Mouse (Mus musculus) forebrain, embryonic 10.5 days (tissue): ENCODE data around the gene Rnf150. TPM values are rescaled to one million over a fixed set of nuclear protein-coding genes. Genes with fewer than 3 reads are reported as not detected.

Source experiments
- DNase-seq: peaks from one replicate; pipeline ENCODE4 v3.0.0-alpha.2; 2017; ENCODE audit warnings: low spot score; ENCODE audit errors: extremely low spot score
- H3K27ac ChIP-seq: fragments of 300-500 bp; sonication (generic); 2 replicates; pipeline ENCODE4 v1.5.1; 2016; ENCODE audit warnings: mild to moderate bottlenecking
- H3K27me3 ChIP-seq: fragments of 300-500 bp; sonication (generic); 2 replicates; pipeline ENCODE4 v1.6.1; 2016; ENCODE audit warnings: mild to moderate bottlenecking; ENCODE audit not compliant: poor library complexity, severe bottlenecking
- H3K36me3 ChIP-seq: fragments of 300-500 bp; sonication (generic); replicated peaks from 2 replicates; pipeline ENCODE4 v1.6.1; 2016; ENCODE audit warnings: mild to moderate bottlenecking, moderate library complexity
- H3K4me1 ChIP-seq: fragments of 300-500 bp; sonication (generic); 2 replicates; pipeline ENCODE4 v1.6.1; 2016
- H3K4me3 ChIP-seq: fragments of 300-500 bp; sonication (generic); 2 replicates; pipeline ENCODE4 v1.5.1; 2016; ENCODE audit warnings: mild to moderate bottlenecking, moderate library complexity
- H3K9me3 ChIP-seq: fragments of 300-500 bp; sonication (generic); 2 replicates; pipeline ENCODE4 v1.6.1; 2016; ENCODE audit warnings: mild to moderate bottlenecking, moderate library complexity
- WGBS: fragments of 180-500 bp; shearing (Covaris S2); methylation state at CpG from one replicate; pipeline ENCODE4 v1.1.7; 2016; 5-methylcytosine and 5-hydroxymethylcytosine counted together
- polyA plus RNA-seq: library from polyadenylated mRNA; unstranded; fragments of >200 nt; fragmentation: Nextera tagmentation; extraction: Ambion mirVana; gene quantifications from 2 replicates; pipeline ENCODE4 v1.2.1, GENCODE M21; 2016

Rnf150 gene
- polyA plus RNA-seq, 1 experiment from 2014 or later = 1.3 TPM

DNA sequence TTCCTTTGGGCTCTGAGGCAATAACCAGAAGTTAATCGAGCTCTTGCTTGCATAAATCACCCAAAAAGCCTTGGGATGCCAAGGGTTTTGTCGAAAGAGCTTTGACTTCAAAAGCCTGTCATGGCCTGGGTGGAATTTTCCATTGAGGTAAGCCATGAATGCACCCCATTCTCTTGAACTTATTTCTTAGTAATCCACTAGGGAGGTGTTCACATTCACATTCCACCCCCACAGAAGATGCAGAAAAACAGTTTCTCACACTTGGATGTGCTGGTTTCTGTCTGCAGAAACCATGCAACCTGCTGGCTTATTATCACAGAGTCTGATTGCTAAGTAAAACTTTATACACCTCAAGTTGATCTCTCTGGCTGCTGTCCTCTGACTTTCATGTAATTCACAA, 148.1 kb downstream of the Rnf150 start:
- Histone ChIP-seq H3K4me1 (peaks cover 9% of the 10 kb centered on the region), H3K4me3 (no peak overlapping the region), H3K27ac (no peak overlapping the region), H3K27me3 (no peaks in the 10 kb centered on the region), H3K36me3 (peaks cover 4% of the 10 kb centered on the region), H3K9me3 (no peaks in the 10 kb centered on the region)
- 68% methylated on average over 2 of the region's 2 CpGs for WGBS
- DNase-seq = no peak

DNA sequence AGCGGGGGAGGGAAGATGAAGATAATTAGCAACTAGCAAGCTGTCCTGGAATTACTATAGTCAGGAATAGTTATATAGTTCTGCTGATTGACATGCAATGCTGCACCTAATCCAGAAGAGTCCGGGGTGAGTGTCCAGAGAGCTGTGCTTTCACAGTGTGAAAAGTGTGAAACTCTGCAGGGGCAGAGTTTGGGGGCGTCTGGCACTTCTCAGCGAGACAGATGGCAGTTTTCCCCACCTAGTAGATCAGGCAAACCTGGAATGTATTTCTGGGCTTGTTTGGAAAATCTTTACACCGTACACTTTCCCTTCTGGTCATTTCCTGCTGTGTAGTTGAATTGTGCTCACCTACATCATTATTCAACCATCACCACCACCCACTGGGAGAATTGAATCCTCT, 148.6 kb downstream of the Rnf150 start:
- H3K4me1 ChIP-seq = peaks cover 9% of the 10 kb centered on the region
- no peak overlapping the region for H3K27ac ChIP-seq
- no peak for DNase-seq
- WGBS = 53% methylated on average over 5 of the region's 5 CpGs
- peaks cover under 1% of the 10 kb centered on the region; the same call in 1 of the 2 replicates for H3K36me3 ChIP-seq
- H3K9me3 ChIP-seq = no peaks in the 10 kb centered on the region
- no peak overlapping the region for H3K4me3 ChIP-seq
- no peaks in the 10 kb centered on the region for H3K27me3 ChIP-seq

DNA sequence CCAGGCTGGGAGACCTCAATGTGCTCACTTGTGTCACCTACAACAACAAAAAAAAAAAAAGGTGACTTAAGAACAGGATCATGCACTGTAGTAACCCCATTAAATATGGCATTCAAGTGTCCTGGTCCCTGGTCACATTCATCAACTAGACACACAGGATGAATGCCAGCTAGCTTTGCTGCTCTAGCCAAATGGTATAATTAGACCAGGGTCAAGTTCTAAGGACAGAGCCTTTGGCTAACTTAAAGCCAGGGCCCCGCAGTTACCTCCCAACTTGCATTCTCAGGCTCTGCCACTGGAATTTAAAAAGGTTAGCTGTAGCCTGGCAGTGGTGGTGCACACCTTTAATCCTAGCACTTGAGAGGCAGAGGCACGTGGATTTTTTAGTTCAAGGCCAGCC, 165.1 kb downstream of the Rnf150 start:
- H3K36me3 ChIP-seq = no peaks in the 10 kb centered on the region
- H3K4me3 ChIP-seq = no peak overlapping the region
- WGBS = 74% methylated on average over 2 of the region's 2 CpGs
- H3K9me3 ChIP-seq = no peaks in the 10 kb centered on the region
- H3K27ac ChIP-seq = no peak overlapping the region
- no peaks in the 10 kb centered on the region for H3K4me1 ChIP-seq
- H3K27me3 ChIP-seq = no peaks in the 10 kb centered on the region
- no peak for DNase-seq

DNA sequence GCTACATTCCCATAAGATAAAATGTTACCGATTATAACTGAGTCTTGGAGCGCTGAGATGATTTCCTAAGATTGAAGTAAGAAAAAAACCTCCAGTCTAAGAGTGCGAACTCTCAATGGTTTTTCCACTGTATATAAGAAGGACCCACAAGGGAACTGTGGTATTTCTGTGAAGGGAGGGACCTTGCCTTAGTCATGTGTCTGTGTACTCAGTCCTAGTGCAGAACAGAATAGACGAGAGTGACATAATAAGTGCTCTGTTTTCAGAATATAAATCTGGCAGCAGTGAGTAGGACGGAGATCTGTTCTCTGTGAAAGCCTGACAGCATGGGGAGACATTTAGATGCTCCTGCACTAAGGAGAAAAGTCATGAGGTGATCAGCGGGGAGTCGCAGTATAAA, 169.6 kb downstream of the Rnf150 start:
- DNase-seq = no peak
- H3K4me3 ChIP-seq = no peak overlapping the region
- no peaks in the 10 kb centered on the region for H3K9me3 ChIP-seq
- H3K27ac ChIP-seq = no peak overlapping the region
- H3K36me3 ChIP-seq = peaks cover 14% of the 10 kb centered on the region
- peaks cover 6% of the 10 kb centered on the region; the same call in 1 of the 2 replicates for H3K4me1 ChIP-seq
- no peaks in the 10 kb centered on the region for H3K27me3 ChIP-seq
- WGBS = 76% methylated on average over 7 of the region's 7 CpGs

DNA sequence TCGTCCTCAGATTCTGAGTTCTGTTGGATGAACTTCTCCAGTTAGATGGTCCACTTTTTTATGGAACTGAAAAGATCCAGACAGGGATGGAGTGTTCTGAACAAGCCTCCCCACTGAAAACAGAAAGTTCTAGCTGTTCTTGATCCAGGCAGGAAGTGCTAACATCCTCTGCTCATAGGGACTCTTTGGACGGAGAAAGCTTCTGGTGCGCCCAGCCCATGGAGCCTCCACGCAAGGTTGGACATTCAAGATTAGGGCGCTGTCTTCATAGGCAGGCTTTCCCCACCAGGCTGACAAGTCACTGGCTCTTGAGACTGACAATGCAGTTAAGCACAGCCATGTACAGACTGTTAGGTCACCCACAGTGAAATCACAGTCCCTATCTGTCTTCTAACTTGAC, 172.0 kb downstream of the Rnf150 start:
- no peak overlapping the region for H3K27ac ChIP-seq
- H3K9me3 ChIP-seq = no peaks in the 10 kb centered on the region
- 95% methylated on average over 5 of the region's 5 CpGs for WGBS
- peaks cover 6% of the 10 kb centered on the region; the same call in 1 of the 2 replicates for H3K4me1 ChIP-seq
- no peak for DNase-seq
- H3K27me3 ChIP-seq = no peaks in the 10 kb centered on the region
- H3K36me3 ChIP-seq = peaks cover 14% of the 10 kb centered on the region
- no peak overlapping the region for H3K4me3 ChIP-seq

DNA sequence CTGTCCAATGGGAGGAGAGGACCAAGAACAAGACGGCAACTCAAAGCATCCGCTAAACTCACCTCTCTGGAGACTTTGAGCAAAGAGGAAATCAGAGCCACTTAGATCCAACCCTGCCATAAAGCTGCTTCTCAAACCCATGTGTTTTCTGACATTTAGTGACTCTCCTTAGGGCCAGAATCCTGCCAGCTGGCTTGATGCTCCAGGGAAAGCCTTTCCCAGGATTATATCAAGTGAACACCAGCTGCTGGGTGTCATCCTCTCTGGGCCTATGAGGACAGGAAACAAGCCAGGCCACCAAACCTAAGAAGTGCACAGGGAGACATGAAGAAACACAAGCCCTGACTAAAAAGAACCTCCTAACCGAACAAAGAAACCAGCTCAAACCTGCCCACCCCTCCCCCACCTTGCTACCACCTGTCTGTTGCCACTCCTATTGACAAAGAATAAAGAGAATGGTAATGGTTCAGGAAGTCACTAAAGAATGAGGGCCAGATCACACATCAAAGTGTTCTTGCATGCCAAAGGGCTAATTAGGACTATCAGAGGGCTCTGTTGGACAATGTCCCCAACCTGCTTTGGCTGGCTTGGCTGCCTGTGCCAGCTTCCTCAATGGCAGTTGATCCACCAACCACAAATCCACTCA, 173.5 kb downstream of the Rnf150 start:
- Histone ChIP-seq H3K9me3 (no peaks in the 10 kb centered on the region), H3K27ac (no peak overlapping the region; the same call in 1 of the 2 replicates), H3K4me1 (peaks cover 6% of the 10 kb centered on the region; the same call in 1 of the 2 replicates), H3K36me3 (peaks cover 14% of the 10 kb centered on the region), H3K4me3 (no peak overlapping the region), H3K27me3 (no peaks in the 10 kb centered on the region)
- DNase-seq = no peak
- WGBS = 79% methylated on average over 3 of the region's 3 CpGs

DNA sequence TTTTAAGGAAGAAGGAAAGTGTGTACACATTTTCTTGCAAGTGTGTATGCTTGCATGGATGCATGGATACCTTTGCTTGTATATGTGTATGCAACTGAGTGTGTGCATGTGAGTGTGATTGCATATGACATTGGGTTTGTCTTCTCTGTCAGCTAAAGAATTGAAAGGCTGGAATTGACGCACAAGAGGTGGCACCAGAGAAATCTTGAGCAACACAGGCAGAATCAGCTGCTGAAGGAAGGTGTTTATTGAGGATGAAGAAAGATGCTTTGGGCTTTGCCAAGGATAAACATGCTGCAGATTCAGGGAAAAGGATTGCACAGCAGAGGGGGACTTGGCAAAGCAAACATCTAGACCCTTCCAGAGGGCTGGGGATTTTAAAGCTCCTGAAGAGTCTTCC, 174.2 kb downstream of the Rnf150 start:
- H3K27me3 ChIP-seq = no peaks in the 10 kb centered on the region
- no peak for DNase-seq
- H3K4me1 ChIP-seq = peaks cover 6% of the 10 kb centered on the region; the same call in 1 of the 2 replicates
- no peaks in the 10 kb centered on the region for H3K9me3 ChIP-seq
- WGBS = 95% methylated on average over 1 of the region's 1 CpGs
- H3K27ac ChIP-seq = no peak overlapping the region
- no peak overlapping the region for H3K4me3 ChIP-seq
- H3K36me3 ChIP-seq = peaks cover 14% of the 10 kb centered on the region

DNA sequence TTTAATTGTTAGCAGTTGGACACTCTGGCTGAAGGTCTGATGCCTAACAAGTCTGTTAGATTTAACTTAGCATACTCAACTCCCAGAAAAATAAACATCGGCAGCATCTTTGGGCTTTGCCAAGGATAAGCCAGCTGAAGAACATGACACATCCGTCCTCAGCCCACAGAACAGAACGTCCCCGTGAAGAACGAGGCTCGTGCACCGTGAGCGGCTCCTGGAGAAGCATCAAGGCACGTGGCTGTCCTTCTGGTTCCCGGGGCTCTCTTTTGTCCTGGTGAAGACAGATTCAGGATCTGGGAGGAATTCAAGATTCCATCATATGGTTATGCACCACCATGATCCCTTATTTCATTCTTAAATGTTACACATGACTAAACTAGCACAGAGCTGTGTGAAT, 175.4 kb downstream of the Rnf150 start:
- WGBS = 91% methylated on average over 10 of the region's 10 CpGs

DNA sequence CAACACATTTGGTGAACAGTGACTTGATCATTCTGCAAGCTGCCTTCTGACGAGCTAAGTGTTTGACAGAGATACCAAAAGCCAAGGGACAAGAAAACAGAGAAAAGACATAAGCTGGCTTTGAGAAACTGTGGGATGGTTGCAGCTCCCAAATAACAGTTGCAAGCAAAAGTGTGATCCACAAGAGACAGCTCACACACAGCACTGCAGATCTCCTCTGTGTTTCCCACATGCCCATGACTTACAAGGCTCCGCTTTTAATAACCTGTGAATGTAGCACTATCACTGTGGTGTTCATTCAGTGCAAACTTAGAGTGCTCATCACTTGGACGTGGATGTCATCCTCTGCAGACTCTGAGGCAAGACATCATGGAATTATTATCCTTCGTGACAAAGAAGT, 178.3 kb downstream of the Rnf150 start:
- no peak for DNase-seq
- Histone ChIP-seq H3K27ac (no peak overlapping the region), H3K27me3 (no peaks in the 10 kb centered on the region), H3K4me3 (no peak overlapping the region), H3K36me3 (peaks cover 7% of the 10 kb centered on the region), H3K4me1 (peaks cover 15% of the 10 kb centered on the region), H3K9me3 (no peaks in the 10 kb centered on the region)
- WGBS = 87% methylated on average over 4 of the region's 4 CpGs

More for the DNA sequence above, 175.4 kb downstream of the Rnf150 start:
- Histone ChIP-seq H3K27me3 (no peaks in the 10 kb centered on the region), H3K27ac (no peak overlapping the region), H3K9me3 (no peaks in the 10 kb centered on the region), H3K36me3 (peaks cover 14% of the 10 kb centered on the region), H3K4me1 (peaks cover 6% of the 10 kb centered on the region; the same call in 1 of the 2 replicates), H3K4me3 (no peak overlapping the region)
- DNase-seq = no peak

DNA sequence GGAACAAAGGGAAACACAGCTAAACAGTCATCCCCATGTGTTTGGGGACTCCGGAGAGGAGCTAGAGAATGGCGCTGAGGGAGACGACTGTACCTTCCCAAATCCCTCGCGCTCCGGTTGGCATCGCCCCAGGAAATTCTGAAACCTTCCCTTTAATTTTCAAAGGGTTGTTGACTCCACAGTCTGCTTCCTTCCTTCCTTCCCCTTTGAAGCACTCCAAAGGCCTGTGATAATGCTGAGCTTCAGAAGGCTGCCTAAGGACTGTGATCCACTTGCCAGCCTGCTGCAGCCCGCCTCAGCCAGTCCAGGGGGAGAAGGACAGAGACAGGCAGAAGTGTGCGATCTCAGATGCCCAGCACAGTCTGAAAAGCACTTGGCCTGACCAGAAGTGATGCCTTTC, 183.8 kb downstream of the Rnf150 start:
- WGBS = 91% methylated on average over 9 of the region's 9 CpGs
- H3K27me3 ChIP-seq = no peaks in the 10 kb centered on the region

DNA sequence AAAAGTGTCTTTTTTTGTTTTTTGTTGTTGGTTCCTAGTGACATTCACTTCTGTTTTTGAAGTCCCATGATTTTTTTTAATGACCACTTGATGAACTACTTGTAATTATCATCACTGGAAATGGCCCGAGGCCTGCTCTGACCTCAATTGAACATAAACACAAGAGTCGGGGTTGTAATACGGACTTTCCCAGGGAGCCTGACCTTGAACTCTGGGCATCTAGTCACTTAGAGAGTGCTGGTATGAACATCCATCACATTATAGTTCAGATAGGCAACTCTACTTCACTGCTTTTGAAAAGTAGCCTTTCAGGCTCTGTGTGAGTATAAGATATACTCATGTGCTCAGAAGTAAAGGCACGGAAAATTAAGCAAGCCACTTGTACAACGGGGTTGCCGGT, 185.4 kb downstream of the Rnf150 start:
- H3K9me3 ChIP-seq = no peaks in the 10 kb centered on the region
- WGBS = 73% methylated on average over 6 of the region's 6 CpGs
- 0 out of 2 replicates have a peak overlapping the region, but pooled peaks have one; percentile 68 for H3K27ac ChIP-seq
- H3K4me3 ChIP-seq = no peak overlapping the region
- DNase-seq = no peak
- H3K36me3 ChIP-seq = no peaks in the 10 kb centered on the region
- H3K4me1 ChIP-seq = peaks cover 41% of the 10 kb centered on the region
- no peaks in the 10 kb centered on the region for H3K27me3 ChIP-seq

More for the DNA sequence above, 183.8 kb downstream of the Rnf150 start:
- DNase-seq = no peak
- Histone ChIP-seq H3K4me3 (no peak overlapping the region), H3K36me3 (no peaks in the 10 kb centered on the region), H3K4me1 (peaks cover 41% of the 10 kb centered on the region), H3K27ac (no peak overlapping the region), H3K9me3 (no peaks in the 10 kb centered on the region)

DNA sequence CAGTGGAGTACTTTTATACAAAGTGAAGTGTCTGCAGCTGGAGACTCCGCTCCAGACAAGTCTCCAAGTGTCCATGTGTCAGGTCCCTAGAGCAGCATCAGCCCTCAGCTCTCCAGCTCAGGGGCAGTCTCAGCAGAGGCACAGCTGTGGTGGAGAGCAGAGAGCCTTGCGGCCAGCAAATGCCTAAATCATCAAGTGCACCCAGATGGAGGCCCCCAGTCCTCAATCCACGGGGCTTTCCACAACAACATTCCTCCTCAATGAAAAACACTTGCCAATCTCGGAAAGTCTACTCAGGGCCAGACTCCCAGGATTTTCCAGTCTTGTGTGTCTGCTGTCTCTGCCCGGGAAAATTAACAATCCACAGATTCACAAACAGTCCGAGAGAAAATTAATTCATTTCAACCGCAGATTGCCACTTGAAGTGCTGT, 186.0 kb downstream of the Rnf150 start:
- WGBS = 46% methylated on average over 7 of the region's 7 CpGs
- peak overlapping the region; percentile 68 for H3K27ac ChIP-seq
- H3K27me3 ChIP-seq = no peaks in the 10 kb centered on the region
- H3K36me3 ChIP-seq = no peaks in the 10 kb centered on the region
- no peaks in the 10 kb centered on the region for H3K9me3 ChIP-seq
- H3K4me1 ChIP-seq = peaks cover 41% of the 10 kb centered on the region
- DNase-seq = peak; percentile 27
- no peak overlapping the region for H3K4me3 ChIP-seq

DNA sequence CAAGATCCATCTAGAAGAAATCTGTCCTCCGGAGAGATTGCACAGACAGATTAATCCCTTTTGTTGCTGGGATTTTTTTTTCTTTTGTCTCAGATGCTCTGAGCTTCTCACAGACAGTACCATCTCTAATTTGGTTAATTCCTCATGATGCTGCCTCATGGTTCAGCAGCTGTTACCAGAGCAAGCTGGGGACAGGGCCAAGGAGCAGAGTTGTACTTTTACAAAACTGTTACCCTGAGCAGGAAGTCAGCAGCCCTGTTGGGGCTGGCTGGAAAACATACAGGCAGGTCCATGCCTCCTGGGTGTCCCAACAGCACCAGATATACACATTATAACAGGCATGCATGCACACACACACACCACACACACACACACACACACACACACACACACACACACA, 186.5 kb downstream of the Rnf150 start:
- H3K27ac ChIP-seq = peak overlapping the region; percentile 68
- H3K4me1 ChIP-seq = peaks cover 41% of the 10 kb centered on the region
- no peak for DNase-seq
- no peaks in the 10 kb centered on the region for H3K27me3 ChIP-seq
- no peaks in the 10 kb centered on the region for H3K9me3 ChIP-seq
- 37% methylated on average over 1 of the region's 1 CpGs for WGBS
- no peaks in the 10 kb centered on the region for H3K36me3 ChIP-seq
- H3K4me3 ChIP-seq = no peak overlapping the region
